15 mouse cellular contexts compared by ENCODE assay signal in the genomic region with DNA sequence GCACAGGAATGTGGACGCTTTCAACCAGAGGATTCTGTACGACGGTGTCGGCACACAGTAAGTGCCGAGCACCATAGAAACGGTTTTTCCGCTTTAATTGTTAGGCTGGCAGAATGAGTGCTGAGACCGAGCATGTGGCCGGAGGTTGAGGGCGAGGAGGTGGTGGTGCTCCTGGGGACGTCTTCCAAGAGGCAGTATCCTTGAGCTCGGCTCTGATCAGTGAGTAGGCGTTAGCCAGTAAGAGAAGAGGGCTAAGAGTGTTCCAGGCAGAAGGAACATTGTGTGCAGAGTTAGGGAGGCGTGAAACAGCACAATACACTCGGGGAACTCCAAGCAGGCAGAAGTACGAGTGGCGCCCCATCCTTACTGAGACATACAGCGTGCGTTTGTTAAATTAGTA.
DNase-seq lines count a peak whose midpoint lies in the region; ATAC-seq and TF ChIP-seq lines count a peak whose summit lies in the region.
"Had no signal": no experiment of that assay in that cellular context is flagged by ENCODE, and none has a peak within 500 bp of the region (broad histone marks: within the 10 kb centered on the region; RNA-seq: fewer than 3 reads in every experiment).

No protein-coding gene starts in this region.

- H3K9ac ChIP-seq in heart, embryonic 12.5 days: no peak overlapping the region
- no peak overlapping the region for H3K9ac ChIP-seq in liver, postnatal 0 days (replicated peaks)
- H3K9ac ChIP-seq: embryonic facial prominence, embryonic 12.5 days; kidney, embryonic 15.5 days; liver, embryonic 13.5 days had no signal

- ATAC-seq in heart, embryonic 12.5 days (ENCODE audit: insufficient number of reproducible peaks, low FRiP score): no peak
- ATAC-seq in liver, postnatal 0 days: no peak

- 88% methylated on average over 19 of the region's 19 CpGs for WGBS in heart, embryonic 12.5 days
- 82% methylated on average over 19 of the region's 19 CpGs for WGBS in liver, postnatal 0 days (ENCODE audit: insufficient replicate concordance)

- TF ChIP-seq EP300 in liver, postnatal 0 days (IDR thresholded peaks at IDR 0.05; ENCODE audit: low read depth): no peak

- H3K4me2 ChIP-seq in heart, embryonic 12.5 days: no peak overlapping the region
- H3K4me2 ChIP-seq in liver, postnatal 0 days (ENCODE audit: low read depth, low read length): no peak overlapping the region
- H3K4me2 ChIP-seq: embryonic facial prominence, embryonic 12.5 days; kidney, embryonic 15.5 days; liver, embryonic 13.5 days had no signal

- no peaks in the 10 kb centered on the region for H3K9me3 ChIP-seq in heart, embryonic 12.5 days (replicated peaks)
- H3K9me3 ChIP-seq in liver, postnatal 0 days (ENCODE audit: low read length): no peaks in the 10 kb centered on the region
- H3K9me3 ChIP-seq: embryonic facial prominence, embryonic 12.5 days; kidney, embryonic 15.5 days; liver, embryonic 13.5 days had no signal

- no peaks in the 10 kb centered on the region for H3K36me3 ChIP-seq in heart, embryonic 12.5 days
- H3K36me3 ChIP-seq in liver, postnatal 0 days (replicated peaks; ENCODE audit: insufficient read depth, low read length): no peaks in the 10 kb centered on the region
- H3K36me3 ChIP-seq: embryonic facial prominence, embryonic 12.5 days; kidney, embryonic 15.5 days; liver, embryonic 13.5 days had no signal

- TF ChIP-seq CTCF in liver, postnatal 0 days (IDR thresholded peaks at IDR 0.05; ENCODE audit: low read depth): no peak

- no peak overlapping the region for H3K4me3 ChIP-seq in heart, embryonic 12.5 days
- H3K4me3 ChIP-seq in brown adipose tissue, adult 24 weeks (ENCODE audit: insufficient read depth, low read depth, low read length): no peak overlapping the region
- no peak overlapping the region for H3K4me3 ChIP-seq in liver, postnatal 0 days (ENCODE audit: low read depth, low read length)
- H3K4me3 ChIP-seq: embryonic facial prominence, embryonic 12.5 days; kidney, embryonic 15.5 days; liver, embryonic 13.5 days had no signal

- H3K27ac ChIP-seq in heart, embryonic 12.5 days (ENCODE audit: poor library complexity, severe bottlenecking): no peak overlapping the region
- peak overlapping the region; percentile 27; the same call in 1 of the 2 replicates for H3K27ac ChIP-seq in brown adipose tissue, adult 24 weeks (replicated peaks; ENCODE audit: low read depth, low read length)
- H3K27ac ChIP-seq in liver, postnatal 0 days (ENCODE audit: low read depth): no peak overlapping the region
- H3K27ac ChIP-seq: embryonic facial prominence, embryonic 12.5 days; kidney, embryonic 15.5 days; liver, embryonic 13.5 days; stomach, postnatal 0 days had no signal

- H3K4me1 ChIP-seq in heart, embryonic 12.5 days (replicated peaks): peaks cover 14% of the 10 kb centered on the region
- H3K4me1 ChIP-seq in brown adipose tissue, adult 24 weeks (ENCODE audit: control insufficient read depth, insufficient read depth, insufficient read length, low read length): peaks cover 4% of the 10 kb centered on the region
- no peaks in the 10 kb centered on the region for H3K4me1 ChIP-seq in liver, postnatal 0 days (ENCODE audit: insufficient read depth)
- H3K4me1 ChIP-seq: liver, embryonic 13.5 days had no signal

- DNase-seq in heart, adult 11 months: peak; percentile 95
- peak; percentile 53 for DNase-seq in 3134 (ENCODE audit: extremely low read depth, insufficient read length, low spot score)
- peak; percentile 69 to 76 for DNase-seq in layer of hippocampus, postnatal 36 days
- DNase-seq in adrenal gland, adult 8-10 months: no peak
- DNase-seq in liver, postnatal 0 days: no peak
- DNase-seq in natural killer cell, adult 2 months (ENCODE audit: low spot score in 2 of 2): no peak
- DNase-seq: adrenal gland, postnatal 10 days; heart, postnatal 14 days; liver, embryonic 13.5 days; midbrain, embryonic 14.5 days had no signal

- H3K27me3 ChIP-seq in heart, embryonic 12.5 days (replicated peaks): no peaks in the 10 kb centered on the region
- no peaks in the 10 kb centered on the region for H3K27me3 ChIP-seq in liver, postnatal 0 days (ENCODE audit: insufficient read depth, low read length)
- H3K27me3 ChIP-seq: embryonic facial prominence, embryonic 12.5 days; kidney, embryonic 15.5 days had no signal

Comparison
In these comparisons a context has a peak if more than half of its experiments do, and no peak if none do; other contexts are left out.
1. DNase-seq: peak in heart, adult 11 months (single experiment), 3134 (single experiment) and layer of hippocampus, postnatal 36 days (2 of 2); none in adrenal gland, adult 8-10 months (single experiment), liver, postnatal 0 days (single experiment) and natural killer cell, adult 2 months (0 of 2).